In the genomic region with DNA sequence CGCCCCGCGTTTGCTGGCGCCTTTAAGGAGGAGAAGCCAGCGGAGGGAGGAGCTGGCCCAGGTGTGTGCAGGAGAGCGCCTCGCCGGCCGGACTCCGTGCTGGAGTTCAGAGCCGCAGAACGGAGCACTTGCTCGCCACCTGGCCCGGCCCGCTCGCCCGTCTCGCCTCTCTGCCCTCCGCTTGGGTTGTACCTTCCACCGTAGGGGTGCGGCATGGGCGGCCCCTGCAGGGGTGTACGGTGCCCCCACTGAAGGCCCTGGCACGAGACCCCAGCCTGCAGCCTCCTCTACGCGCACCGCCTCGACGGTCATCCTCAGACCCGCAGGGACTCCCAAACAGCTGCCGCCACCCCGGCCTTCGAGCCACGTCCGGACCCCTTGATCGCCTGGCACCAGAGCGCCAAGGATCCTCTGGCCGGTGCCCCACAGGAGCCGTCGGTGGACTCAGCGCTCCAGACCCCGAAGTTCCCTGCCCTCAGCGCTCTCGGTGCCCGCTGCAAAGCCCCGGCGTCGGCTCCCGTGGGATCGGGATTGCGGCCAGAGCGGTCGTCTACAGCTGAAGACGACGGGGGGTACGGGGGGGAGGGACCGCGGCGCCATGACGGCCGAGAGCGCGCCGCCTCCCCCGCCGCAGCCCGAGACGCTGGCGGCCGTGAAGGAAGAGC, we compare ENCODE assay signal across 8 mouse cellular contexts. TPM values are rescaled to one million over a fixed set of nuclear protein-coding genes. Genes with fewer than 3 reads are reported as not detected.
DNase-seq lines count a peak whose midpoint lies in the region; ATAC-seq and TF ChIP-seq lines count a peak whose summit lies in the region.

A gene (plus strand): TSS at position 14 of the 665 bp plus-strand sequence.

- TF ChIP-seq EP300 in liver, embryonic 14.5 days (IDR thresholded peaks at IDR 0.05; ENCODE audit: low read depth), result no peak

- no peak for ATAC-seq in liver, embryonic 14.5 days (ENCODE audit: insufficient read depth)

- no peak within 1 kb of the TSS for H3K9ac ChIP-seq in liver, embryonic 14.5 days (replicated peaks)

- no peak for TF ChIP-seq CTCF in liver, embryonic 14.5 days (IDR thresholded peaks at IDR 0.05; ENCODE audit: low read depth)

- H3K4me3 ChIP-seq in liver, embryonic 14.5 days (ENCODE audit: insufficient read depth in 1 of 2, low read depth in 2 of 2, low read length in 2 of 2), result peak within 1 kb of the TSS in 1 of 2 experiments; percentile 28; a peak in 2 of 4 replicates

- peak; percentile 17 for DNase-seq in embryo, embryonic 10 days (ENCODE audit: low spot score)
- DNase-seq in embryo, embryonic 10.5 days (ENCODE audit: low spot score), result no peak
- peak; percentile 12 for DNase-seq in thymus, postnatal 14 days
- no peak for DNase-seq in thymus, adult 18-20 months
- no peak for DNase-seq in liver, embryonic 14.5 days (ENCODE audit: low read depth in 3 of 3, low spot score in 3 of 3)
- no peak for DNase-seq in frontal cortex, adult 2 months (ENCODE audit: extremely low spot score in 1 of 2, low spot score in 1 of 2)
- no peak for DNase-seq in adipocyte (ENCODE audit: low spot score)
- no peak for DNase-seq in cerebellum, adult 9-11 months

- H3K27me3 ChIP-seq in liver, embryonic 14.5 days (ENCODE audit: control insufficient read depth, insufficient read depth, low read length), result peaks cover 100% of the 10 kb centered on the region

- H3K9me3 ChIP-seq in liver, embryonic 14.5 days (ENCODE audit: control insufficient read depth, low read length), result no peaks in the 10 kb centered on the region

- no peak within 1 kb of the TSS for H3K27ac ChIP-seq in liver, embryonic 14.5 days

- H3K4me2 ChIP-seq in liver, embryonic 14.5 days (ENCODE audit: low read depth), result peak within 1 kb of the TSS; percentile 36

- H3K4me1 ChIP-seq in liver, embryonic 14.5 days (replicated peaks; ENCODE audit: control insufficient read depth in 2 of 2, insufficient read depth in 2 of 2, low read length in 1 of 2), result no peaks in the 10 kb centered on the region

- 3% methylated on average over 69 of the region's 70 CpGs for WGBS in liver, embryonic 14.5 days (ENCODE audit: insufficient replicate concordance)

- H3K36me3 ChIP-seq in liver, embryonic 14.5 days (replicated peaks; ENCODE audit: control insufficient read depth, insufficient read depth, low read depth), result no peaks in the 10 kb centered on the region

RNA-seq across cellular contexts. Expression of the gene that starts here (rescaled TPM):
- polyA plus RNA-seq in liver, embryonic 14.5 days (2012; rRNA removed), result 0.02 and 0.07 TPM in 2 replicates
- polyA plus RNA-seq in liver, embryonic 14.5 days (2014; fragmentation: Nextera tagmentation; extraction: Ambion mirVana), result 0.06 TPM in 1 of 2 replicates, not detected in the other
- not detected in 2 replicates for polyA plus RNA-seq in frontal cortex, adult 2 months (2012; rRNA removed)

Comparison
In these comparisons a context has a peak if more than half of its experiments do, and no peak if none do; other contexts are left out.
1. DNase-seq: peak in embryo, embryonic 10 days (single experiment) and thymus, postnatal 14 days (single experiment); none in embryo, embryonic 10.5 days (single experiment), thymus, adult 18-20 months (0 of 2), liver, embryonic 14.5 days (0 of 3), frontal cortex, adult 2 months (0 of 2), adipocyte (single experiment) and cerebellum, adult 9-11 months (single experiment).